Mouse (Mus musculus) c-Kit-positive CD71-positive TER-119-positive erythroid progenitor cells, embryonic 14.5 days (primary cell): ENCODE data around the gene Adgrl3.

ENCODE experiments used
- DNase-seq: peaks from one replicate; pipeline ENCODE4 v3.0.0-alpha.2; 2013; ENCODE audit warnings: low spot score

Gene Adgrl3

GRCm38 (mm10) chr5:81566577-81566976 is 546.6 kb downstream of the Adgrl3 start:
- DNase-seq = no peak

GRCm38 (mm10) chr5:81568743-81569142 is 548.8 kb downstream of the Adgrl3 start:
- DNase-seq = no peak

GRCm38 (mm10) chr5:81582886-81583285 is 562.9 kb downstream of the Adgrl3 start:
- DNase-seq = no peak

DNA sequence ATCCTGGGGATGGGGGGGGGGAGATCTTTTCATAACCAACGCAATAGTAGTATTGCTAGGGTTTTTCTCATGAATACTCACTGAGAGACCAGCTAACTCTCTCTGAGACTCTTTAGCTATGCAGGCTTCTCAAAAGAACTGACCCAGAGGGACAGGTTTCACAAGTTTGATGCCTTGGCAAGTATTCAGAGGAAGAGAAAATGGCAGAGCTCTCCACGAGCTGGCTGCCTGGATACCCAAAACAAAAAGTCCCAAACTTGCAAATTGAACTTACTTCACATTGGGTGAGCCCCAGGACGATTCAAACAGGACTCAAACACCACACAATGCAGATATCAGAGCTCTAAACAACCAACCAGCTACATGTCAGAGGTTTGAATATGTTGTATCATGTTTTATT is 563.5 kb downstream of the Adgrl3 start:
- no peak for DNase-seq

DNA sequence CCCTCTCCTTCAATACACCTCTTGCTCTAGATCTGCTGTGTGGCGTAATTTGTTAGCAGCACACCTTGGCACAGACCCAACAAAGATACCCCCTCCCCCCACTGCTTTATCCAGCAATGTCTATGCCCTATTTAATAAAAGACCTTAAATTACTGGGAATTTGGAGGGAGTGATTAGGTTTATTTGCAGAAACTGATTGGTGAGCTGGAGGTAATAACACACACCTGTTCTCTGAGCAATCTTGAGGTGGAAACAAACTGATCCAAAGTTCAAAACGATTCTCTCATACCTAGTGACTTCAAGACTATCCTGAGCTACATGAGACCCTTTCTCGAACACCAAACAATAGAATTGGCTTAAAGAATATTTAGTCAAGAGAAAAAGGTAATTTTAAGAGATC is 565.0 kb downstream of the Adgrl3 start:
- no peak for DNase-seq

GRCm38 (mm10) chr5:81590005-81590694 is 570.2 kb downstream of the Adgrl3 start:
- DNase-seq = no peak

DNA sequence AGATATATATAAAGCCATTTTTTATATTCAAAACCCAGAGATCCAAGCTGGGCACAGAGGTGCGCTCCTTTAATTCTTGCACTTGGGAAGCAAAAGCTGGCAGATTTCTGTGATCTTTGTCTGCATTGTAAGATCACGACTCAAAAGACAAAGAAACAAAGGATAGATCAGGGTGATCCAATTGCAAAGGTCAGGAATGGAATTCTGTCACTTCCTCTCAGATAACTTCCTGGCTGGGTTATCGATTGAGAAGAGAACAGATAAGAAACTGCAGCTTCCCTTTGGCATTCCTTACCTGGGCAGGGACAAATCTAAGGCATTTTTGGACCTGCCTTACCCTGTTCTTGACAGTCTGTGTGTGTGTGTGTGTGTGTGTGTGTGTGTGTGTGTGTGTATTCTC is 571.5 kb downstream of the Adgrl3 start:
- DNase-seq = no peak

- DNase-seq = no peak
Observed at GRCm38 (mm10) chr5:81593396-81593995, 573.6 kb downstream of the Adgrl3 start.

DNA sequence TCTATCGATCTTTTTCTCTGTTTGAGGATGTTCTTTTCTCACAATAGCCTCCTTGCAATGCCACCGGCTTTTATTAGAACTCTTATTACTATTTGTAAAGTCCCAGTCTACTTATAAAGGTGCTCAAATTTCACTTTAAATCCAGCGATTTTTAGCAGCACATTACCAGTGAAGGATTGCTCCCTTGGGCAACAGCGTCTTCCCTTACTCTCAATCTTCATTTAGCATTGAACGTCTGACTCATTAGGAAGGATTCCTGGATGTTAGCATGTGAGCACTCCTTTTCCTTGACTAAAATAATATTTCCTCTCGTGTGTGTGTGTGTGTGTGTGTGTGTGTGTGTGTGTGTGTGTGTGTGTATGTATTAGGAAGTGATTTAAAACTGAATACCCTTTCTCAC is 578.1 kb downstream of the Adgrl3 start:
- no peak for DNase-seq

DNA sequence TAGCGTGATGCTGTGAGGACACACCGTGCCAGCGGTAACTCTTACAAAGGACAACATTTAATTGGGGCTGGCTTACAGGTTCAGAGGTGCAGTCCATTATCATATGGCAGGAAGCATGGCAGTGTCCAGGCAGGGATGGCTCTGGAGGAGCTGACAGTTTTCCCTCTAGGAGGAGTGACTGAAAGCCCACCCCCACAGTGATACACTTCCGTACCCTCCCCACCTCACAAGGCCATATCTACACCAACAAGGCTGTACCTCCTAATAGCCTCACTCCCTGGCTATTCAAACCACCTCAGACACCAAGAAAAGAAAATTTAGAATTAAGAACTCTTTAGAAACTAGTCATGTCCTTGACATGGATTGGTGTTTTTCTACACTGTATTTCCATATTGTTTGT is 583.0 kb downstream of the Adgrl3 start:
- no peak for DNase-seq

DNA sequence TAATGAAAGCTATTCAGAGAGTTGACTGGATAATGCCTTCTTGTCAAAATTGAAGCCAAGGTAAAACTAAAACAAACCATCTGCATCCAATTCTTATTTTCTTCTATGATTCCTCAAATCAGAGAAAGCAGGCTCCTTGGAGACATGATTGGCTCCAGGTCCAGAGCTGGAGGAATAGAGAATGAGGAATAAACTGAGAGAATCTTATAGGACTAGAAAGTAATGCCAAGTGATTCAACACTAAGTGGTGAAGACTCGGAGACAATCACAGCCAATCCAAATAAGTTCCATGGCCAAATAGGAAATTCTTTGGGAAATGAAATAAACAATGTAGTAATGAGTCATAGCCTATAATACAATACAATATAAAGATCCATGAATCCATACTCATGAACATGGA is 585.7 kb downstream of the Adgrl3 start:
- no peak for DNase-seq

DNA sequence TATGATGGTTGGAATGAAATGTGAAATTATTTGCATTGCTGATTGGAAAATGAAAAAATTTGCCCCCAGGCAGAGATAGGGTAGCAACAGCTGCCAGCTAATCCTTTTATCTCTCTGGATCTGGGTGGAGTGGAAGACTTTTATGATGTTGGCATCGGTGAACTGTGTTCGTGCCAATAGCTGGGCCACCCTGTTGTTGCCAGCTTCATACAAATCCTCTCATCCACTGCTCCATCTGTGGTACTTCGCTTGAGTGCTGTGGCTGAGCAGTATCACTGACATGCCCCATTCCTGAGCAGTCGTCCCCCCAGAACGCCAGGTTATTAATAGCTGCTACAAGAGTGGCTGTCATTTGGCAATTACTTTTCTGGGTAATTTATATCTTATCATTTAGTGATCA is 590.3 kb downstream of the Adgrl3 start:
- DNase-seq = no peak

- DNase-seq = no peak
Observed at GRCm38 (mm10) chr5:81614674-81615073, 594.7 kb downstream of the Adgrl3 start.

DNA sequence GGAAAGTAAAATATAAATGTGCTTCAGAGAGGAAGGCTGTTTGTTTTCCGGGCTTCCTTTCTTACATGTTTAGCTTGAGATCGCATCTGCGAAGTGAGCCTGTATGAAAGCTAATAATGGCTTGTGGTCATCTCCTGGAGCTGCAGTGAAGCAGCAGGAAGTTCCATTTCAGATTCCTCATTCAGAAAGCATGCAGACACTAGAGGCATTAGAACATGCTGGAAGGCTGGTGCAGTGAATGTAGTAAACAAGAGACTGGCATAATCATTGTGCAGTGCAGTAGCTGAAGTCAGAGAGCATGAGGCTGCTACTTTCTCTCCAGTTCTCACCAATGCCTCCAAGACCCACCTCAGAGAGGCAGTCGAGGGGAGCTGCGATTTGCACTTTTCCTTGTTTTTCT is 601.2 kb downstream of the Adgrl3 start:
- no peak for DNase-seq

DNA sequence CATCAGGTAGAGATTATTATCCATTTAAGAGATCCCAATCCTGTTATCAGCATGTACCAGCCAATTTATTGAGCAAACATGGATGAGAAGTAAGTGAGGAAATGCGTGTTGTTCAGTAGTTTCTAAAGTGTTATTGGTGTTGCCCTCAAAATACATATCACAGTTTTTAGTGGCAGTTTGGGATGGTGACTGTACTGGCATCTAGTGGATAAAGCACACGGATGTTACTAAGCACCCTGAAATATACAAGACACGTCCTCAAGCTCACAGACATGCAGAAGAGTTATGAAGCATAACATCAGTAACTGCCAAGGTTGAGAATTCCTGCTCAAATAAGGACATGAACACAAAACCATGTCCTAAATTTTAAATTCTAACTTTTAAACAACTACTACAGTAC is 601.8 kb downstream of the Adgrl3 start:
- no peak for DNase-seq

GRCm38 (mm10) chr5:81623846-81624245 is 603.9 kb downstream of the Adgrl3 start:
- DNase-seq = no peak

GRCm38 (mm10) chr5:81636169-81636568 is 616.2 kb downstream of the Adgrl3 start:
- DNase-seq = no peak

GRCm38 (mm10) chr5:81638422-81638821 is 618.5 kb downstream of the Adgrl3 start:
- no peak for DNase-seq

- DNase-seq = no peak
Observed at GRCm38 (mm10) chr5:81640118-81640517, 620.2 kb downstream of the Adgrl3 start.

DNA sequence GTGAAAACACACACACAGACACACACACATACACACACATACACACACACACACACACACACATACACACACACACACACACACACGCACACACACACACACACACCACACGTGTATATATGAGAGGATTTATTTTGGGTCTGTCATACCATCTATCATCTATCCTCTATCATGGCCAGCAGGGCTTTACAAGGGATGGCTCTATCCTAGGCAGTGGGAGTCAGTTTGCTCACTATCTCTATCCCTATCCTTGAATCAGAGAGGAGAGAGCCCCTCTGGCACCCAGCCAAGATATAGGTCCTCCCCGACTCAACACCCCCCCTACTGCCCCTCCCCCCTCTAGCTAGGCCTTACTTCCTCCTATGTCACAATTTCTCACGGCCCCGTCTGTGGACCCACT is 625.6 kb downstream of the Adgrl3 start:
- DNase-seq = no peak

DNA sequence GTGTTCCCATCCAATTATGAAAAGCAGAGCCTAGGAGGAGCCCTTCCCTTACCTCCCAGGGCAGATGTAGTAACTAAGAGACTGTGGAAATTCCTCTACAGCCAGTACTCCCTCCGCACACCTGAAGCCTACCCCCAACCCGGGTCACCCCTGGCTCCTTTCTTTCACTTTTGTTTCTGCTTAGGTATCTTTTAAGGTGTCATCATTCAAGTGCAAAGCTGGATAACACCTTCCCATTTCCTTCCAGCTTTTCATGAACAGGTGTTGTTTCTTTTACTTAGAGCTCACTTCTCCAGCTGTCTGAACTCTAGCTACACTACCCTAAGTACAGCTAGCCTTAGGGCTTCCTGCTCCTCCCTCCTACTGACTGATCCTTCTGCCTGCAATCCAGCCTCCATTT is 634.0 kb downstream of the Adgrl3 start:
- no peak for DNase-seq

DNA sequence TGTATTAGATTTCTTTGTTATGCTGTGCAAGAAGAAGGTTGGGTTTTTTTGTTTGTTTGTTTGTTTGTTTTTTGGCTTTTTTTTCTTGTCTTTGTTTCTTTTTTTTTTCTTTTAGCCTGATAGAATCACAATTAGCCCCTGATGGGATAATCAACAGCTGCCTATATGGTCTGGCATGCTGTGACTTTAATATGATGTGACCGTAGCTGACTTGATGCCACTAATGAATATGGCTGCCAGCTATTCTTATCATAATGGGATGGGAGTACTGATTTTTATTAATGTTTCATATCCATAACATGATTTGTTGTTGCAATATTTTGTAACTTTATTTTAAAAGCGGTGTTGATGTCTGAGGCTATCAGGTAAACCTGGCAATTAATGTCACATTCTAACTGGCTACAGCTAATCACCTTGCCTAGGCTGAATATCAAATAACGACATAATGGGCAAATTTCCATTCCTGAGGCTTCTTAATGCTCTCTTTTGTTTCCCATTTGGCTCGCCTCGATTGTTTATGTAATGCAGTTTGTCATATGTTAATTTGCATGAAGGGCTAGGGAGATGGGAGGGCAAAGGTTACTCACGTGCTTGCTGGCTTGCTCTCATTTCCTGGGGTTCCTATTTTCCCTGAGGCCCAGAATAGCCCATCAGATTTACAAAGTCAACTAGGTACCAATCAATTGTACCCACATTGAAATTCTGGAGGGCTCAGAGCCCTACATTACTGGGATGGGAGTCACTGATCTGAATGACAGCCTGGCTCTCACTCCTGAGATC is 641.9 kb downstream of the Adgrl3 start:
- DNase-seq = no peak

- DNase-seq = no peak
Observed at GRCm38 (mm10) chr5:81671025-81671424, 651.1 kb downstream of the Adgrl3 start.
